Mouse (Mus musculus): ENCODE measurements around the gene Ppcdc.

The Ppcdc gene

DNA sequence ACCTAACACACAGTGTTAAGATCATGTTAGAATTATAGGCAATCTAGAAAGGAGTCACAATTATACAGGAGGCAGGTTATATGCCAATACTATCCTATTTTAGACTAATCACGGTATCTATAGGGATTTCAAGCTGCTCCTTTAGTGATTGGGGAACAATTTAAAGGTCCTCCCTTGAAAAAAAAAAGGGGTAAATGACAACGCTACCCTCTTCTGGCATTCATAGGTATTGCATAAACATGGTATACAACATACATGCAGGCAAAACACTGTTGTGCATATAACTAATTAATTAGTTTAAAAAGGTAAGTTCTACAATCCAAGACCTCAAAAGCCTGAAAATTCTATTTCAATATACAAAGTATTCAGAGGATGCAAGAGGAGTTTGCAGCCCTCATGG is 88.6 kb downstream of the Ppcdc start:
- no peak for DNase-seq

DNA sequence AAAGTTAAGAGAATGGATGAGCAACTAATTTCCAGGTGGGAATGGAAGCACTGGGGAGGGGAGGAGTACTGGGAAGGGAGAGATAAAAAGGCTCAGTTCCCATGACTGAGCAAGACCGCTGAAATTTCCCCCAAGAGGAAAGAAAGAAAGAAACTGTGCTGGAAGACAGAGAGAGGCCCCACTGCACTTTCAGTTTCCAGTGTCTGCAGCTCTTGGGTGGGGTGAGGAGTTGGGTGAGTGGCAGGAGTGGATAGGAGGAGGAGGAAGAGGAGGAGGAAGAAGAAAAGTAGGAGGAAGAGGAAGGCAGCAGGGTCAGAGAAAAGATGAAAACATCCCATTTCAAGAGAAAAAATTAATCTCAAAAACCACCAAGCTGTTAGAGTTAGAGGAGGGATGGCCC is 94.0 kb downstream of the Ppcdc start:
- DNase-seq: no peak

DNA sequence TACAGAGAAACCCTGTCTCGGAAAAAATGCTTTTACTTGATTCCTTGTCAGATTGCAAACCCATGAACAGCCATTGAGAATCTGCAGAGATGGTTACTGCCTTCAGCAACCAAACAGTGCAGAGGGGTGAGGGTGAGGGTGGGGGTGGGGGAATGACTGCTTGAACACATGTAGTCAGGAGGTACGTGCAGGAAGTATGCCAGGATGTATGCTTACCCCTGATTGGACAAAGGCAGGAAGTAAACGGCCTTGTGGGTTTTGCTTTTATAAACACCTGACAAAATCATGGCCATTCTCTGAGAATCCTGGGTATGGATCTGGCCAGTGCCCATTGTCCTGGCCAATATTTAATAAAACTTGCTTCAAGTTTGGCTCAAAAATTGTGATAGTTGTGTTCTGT is 96.2 kb downstream of the Ppcdc start:
- no peak for DNase-seq

DNA sequence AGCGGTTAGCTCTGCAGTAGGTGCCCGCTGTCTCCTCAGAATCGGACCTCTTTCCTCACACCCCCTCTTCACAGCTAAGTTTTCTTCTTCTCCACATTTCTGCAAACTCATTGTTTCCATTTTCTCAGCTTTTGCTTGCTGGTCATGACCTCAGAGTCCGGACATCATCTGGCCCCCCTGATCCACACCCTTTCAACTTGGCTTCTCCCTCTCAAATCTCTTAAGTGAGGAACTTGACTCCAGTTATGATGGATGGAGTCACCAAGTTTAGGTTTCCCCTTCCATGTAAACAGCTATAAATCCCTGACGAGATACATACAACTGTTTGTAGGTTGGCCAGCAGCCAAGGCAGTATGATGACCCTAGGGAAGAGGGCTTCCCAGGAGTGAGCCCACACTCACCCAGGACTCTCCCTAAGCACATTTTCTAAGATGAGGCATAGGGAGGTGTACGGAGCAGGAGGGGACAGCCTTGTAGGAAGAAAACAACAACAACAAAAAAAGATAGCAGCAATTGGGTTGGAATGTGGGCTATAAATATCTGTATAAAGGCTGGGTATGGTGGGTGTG is 96.9 kb downstream of the Ppcdc start:
- no peak for DNase-seq

DNA sequence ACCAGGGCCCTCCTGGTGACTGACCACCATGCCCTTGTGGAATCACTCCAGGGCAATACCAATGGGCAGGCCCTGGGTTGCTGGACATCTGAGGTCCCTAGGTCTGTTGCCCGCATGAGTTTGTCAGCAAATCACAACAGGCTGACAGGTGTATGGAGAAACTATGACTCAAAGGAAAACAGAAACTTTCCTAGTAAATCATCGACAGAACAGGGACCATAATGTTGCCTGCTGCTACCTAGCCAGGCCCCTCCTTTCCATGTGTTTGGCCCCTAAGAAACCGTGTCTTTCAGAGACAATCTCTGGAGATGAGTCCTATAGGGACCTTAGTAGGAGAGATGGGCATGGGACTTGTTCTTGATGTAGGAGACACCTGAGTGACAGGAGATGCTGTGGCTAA is 97.7 kb downstream of the Ppcdc start:
- DNase-seq: no peak

DNA sequence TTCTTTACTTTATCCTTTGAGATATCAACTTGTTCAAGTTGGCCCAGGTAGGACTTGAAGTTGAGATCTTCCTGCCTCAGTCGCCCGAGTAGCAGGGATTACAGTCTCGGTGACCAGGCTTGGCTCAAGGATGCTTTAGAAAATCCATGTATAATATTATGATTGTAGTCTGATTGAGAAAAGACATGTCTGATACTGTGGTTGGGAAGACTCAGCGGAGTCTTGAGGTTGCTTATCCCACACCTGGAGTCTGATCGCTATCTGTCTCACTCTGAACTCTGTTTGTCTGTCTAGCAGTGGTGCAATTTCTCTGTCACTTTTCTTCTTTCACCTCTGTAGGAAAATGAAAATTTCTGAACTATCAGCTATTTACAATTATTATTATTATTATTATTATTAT is 99.6 kb downstream of the Ppcdc start:
- no peak for DNase-seq

DNA sequence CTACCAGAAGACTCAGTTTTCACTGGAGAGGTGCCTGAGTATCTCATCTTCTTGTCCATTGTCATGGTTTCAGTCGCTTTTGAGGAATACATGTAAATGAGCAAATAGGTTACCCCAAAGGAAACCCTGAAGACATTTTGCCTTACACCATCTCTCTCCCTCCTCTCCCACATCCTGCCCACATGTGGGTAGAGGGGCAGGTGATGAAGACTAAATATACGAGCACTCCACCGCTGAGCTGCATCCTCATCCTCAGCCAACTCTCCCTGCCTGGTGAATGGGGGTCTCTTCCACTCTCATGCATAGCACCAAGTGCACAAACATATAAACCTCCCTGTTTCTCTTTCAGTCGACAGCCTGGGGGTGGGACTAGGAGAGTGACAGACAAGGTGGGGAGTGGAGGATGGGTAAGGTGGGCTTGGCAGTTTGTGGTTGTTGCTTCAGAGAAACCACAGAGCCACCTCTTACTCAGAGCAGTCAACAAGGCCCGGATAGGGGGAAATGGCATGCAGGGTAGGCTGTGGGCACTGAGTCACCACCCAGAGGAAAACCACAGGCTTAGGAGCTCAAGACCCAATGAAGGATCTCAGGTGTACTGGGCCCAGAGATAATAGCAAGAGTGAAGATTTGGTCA is 100.2 kb downstream of the Ppcdc start:
- no peak for DNase-seq

DNA sequence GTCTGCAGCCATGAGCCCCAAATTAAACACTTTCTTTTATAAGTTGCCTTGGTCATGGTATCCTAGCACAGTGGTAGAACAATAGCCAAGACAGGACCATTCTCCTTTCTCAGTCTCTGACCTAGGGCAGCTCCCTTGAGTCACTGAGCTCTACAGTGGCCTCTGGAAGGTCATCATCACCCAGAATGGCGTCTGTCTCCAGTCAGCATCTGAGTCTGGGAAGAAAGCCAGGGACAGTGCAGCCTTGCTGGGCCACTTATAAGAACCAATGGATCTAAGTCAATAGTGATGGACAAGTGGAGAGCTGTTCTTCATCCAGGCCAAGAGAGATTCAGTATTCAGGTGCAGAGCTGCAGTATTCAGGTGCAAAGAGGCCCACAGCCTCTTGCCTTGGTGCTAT is 101.2 kb downstream of the Ppcdc start:
- DNase-seq: no peak

Measured in cerebellum, adult 11 months (tissue).